Mouse (Mus musculus) Patski (cell line): Measurements from ENCODE around the gene Rassf6. TPM values are rescaled to one million over a fixed set of nuclear protein-coding genes. Genes with fewer than 3 reads are reported as not detected.

ENCODE experiments used
- ATAC-seq: fragments of 100-300 bp; one replicate; pipeline ENCODE4 v1.8.0; 2021
- CTCF ChIA-PET: fragments of 350-600 bp; sonication (Branson Sonifier 250); formaldehyde crosslinking; loops from one replicate; lab custom pipeline; 2022; ENCODE audit warnings: inconsistent platforms; lab: Charles Lee
- POLR2A ChIA-PET: fragments of 350-600 bp; sonication (Branson Sonifier 250); formaldehyde crosslinking; loops from one replicate; lab custom pipeline; 2022; ENCODE audit warnings: antibody characterized with exemption, inconsistent platforms; lab: Charles Lee
- DNase-seq: peaks from one replicate; pipeline ENCODE4 v3.0.0-alpha.2; 2011; ENCODE audit warnings: low read depth, low spot score
- H3K27me3 ChIP-seq: fragments of 371-371 bp; one replicate; pipeline ENCODE4 v1.5.1; 2021
- CTCF ChIP-seq: fragments of 100-300 bp; IDR thresholded peaks from one replicate; pipeline ENCODE4 v1.5.1; 2021
- in situ Hi-C: fragments of 300-500 bp; cut with MboI; formaldehyde crosslinking; loops from 3 replicates; pipeline ENCODE4 v1.11.1; 2018; ENCODE audit warnings: low pct_unique_long_range_greater_than_20kb, mixed read lengths
- polyA plus RNA-seq: library from polyadenylated mRNA; unstranded; gene quantifications from one replicate; pipeline ENCODE4 v1.2.3, GENCODE M21; 2021

Rassf6 gene
- polyA plus RNA-seq, 1 experiment from 2014 or later: 3.9 TPM

DNA sequence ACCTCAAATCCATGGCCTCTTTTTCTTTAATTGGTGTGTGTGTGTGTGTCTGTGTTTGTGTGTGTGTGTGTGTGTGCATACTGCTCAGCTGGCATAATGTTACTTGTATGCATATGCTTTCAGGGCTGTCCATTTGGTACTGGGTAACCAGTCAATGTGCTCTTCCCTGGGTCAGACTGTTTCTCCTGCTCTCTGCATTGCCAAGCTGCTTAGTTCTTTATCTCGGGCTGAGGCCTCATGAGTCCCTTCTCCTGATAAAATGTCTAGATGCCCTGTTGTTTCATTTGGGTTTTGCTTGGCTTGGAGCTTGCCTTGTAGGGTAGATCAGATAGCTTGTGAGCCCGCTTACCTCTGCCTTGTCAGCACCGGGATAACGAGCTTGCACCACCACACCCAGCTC lies 77.6 kb downstream of the Rassf6 start:
- TF ChIP-seq CTCF: no peak
- no peak for ATAC-seq
- ChIA-PET CTCF (interaction anchor here (0.9 to 1.6 kb wide), 3 partner anchors 14 to 82 kb away, joined by 3 read pairs; no protein-coding TSS in a partner anchor), POLR2A (no interaction called here)
- no peak for DNase-seq
- in situ Hi-C loops: no loop called here
- H3K27me3 ChIP-seq: no peaks in the 10 kb centered on the region

DNA sequence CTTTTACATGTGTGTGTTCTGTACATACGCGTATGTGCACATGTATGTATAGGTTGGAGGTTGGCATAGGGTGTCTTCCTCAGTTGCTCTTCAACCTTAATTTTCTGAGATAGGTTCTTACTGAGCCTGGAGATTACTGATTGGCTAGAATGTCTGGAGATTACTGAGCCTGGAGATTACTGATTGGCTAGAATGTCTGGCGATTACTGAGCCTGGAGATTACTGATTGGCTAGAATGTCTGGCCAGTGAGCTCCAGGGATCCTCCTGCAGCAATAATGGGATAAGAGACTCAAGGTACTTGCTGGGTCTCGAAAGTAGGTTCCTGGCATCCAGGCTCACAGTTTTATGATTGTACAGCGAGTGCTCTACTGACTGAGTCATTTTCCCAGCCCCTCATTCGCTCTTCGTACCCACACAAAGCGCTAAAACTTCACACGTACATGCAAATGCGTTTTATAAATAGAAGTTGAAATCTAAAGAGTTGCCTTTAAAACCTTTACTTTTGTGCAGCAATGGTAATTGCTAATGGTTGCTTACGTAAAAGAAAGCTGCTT lies 78.7 kb downstream of the Rassf6 start:
- ATAC-seq: no peak
- no peaks in the 10 kb centered on the region for H3K27me3 ChIP-seq
- ChIA-PET CTCF (interaction anchor here (1.2 to 1.5 kb wide), 2 partner anchors 16 to 61 kb away, joined by 3 to 5 read pairs; no protein-coding TSS in a partner anchor), POLR2A (no interaction called here)
- in situ Hi-C loops: no loop called here
- no peak for DNase-seq
- TF ChIP-seq CTCF: no peak

DNA sequence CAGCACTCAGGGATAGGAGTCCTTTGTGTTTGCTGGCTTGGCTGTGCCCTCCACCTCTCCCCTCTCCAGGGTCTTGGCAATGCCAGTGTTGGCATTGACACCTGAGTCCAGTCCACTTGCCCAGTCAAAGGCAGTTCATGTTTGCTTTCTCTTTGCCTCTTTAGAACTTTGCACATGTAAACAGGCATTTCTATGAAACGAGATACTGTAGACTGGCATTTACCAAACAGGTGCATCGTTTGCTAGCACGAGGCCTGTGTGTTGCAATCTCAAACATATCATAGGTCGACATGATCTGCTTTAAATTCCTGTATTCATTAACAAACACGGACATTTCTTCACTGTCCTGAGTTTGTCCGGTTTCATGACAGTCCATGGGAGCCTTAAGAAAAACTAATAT lies 79.7 kb downstream of the Rassf6 start, which contains the start of gene 5830473C10Rik:
Gene 5830473C10Rik, plus strand, starts transcription at position 365 of the 400 bp plus-strand sequence.
- ChIA-PET POLR2A (no interaction called here), CTCF (interaction anchor here (1.2 kb wide), 1 partner anchor 60 kb away, joined by 5 read pairs; no protein-coding TSS in a partner anchor)
- no peak for DNase-seq
- no peak for ATAC-seq
- TF ChIP-seq CTCF: no peak
- H3K27me3 ChIP-seq: no peaks in the 10 kb centered on the region
- in situ Hi-C loops: no loop called here

DNA sequence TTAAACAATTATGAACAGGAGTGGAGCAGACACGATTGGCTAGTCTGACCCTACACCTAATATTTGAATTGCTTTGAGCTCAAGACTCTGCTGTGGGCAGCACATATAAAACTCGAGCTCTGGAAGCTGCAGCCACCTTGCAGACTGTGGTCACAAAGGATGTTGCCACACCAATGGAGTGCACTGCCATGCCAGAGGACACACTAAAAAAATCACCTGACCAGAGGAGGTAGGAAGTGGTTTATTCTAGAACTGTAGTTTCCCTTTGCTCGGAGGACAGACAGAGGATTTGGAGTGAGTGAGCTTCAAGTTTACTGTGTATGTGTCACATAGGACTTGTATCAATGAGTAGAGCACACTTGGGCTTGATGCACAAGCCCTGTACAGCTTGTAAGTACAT lies 84.4 kb downstream of the Rassf6 start:
- ChIA-PET POLR2A (no interaction called here), CTCF (no interaction called here)

More for the DNA sequence above, 84.4 kb downstream of the Rassf6 start:
- no peak for TF ChIP-seq CTCF
- no peaks in the 10 kb centered on the region for H3K27me3 ChIP-seq
- in situ Hi-C loops: no loop called here
- ATAC-seq: no peak
- DNase-seq: no peak

Other genes with a start within 250 kb of the Rassf6 start
- gene Alb, start 179.8 kb downstream of the Rassf6 start, polyA plus RNA-seq: not detected
- gene Afp, start 149.9 kb downstream of the Rassf6 start, polyA plus RNA-seq: not detected
- gene Afm, start 121.7 kb downstream of the Rassf6 start, polyA plus RNA-seq: 0.14 TPM
- gene 5830473C10Rik, start 79.5 kb downstream of the Rassf6 start, polyA plus RNA-seq: 0.06 TPM
- 11.9 TPM for gene Cxcl5, start 118.7 kb upstream of the Rassf6 start, polyA plus RNA-seq
- 41.7 TPM for gene Ppbp, start 127.9 kb upstream of the Rassf6 start, polyA plus RNA-seq
- not detected for gene Pf4, start 131.8 kb upstream of the Rassf6 start, polyA plus RNA-seq
- gene Cxcl3, start 145.4 kb upstream of the Rassf6 start, polyA plus RNA-seq: not detected
- gene Cxcl15, start 153.9 kb upstream of the Rassf6 start, polyA plus RNA-seq: 0.04 TPM